Mouse (Mus musculus): ENCODE measurements at regions not wholly inside any gene's neighbourhood (a gene's known extent, or its start where the extent isn't known, plus 50 kb on each side); places are given as distances from the start of the nearest gene placed in this dataset.
A peak's percentile ranks its signal among the peaks of the same experiment; 100 is the strongest.

- no peak for DNase-seq (ENCODE audit: low spot score in 2 of 2)
- intact Hi-C loops (cut with DNase I) = no loop called here
Measured at GRCm38 (mm10) chr1:133549816-133550215, 60.3 kb downstream of the Snrpe start.

- no peak for DNase-seq (ENCODE audit: low spot score in 2 of 2)
- intact Hi-C loops (cut with DNase I) = no loop called here
Measured at GRCm38 (mm10) chr1:133548971-133549370, 61.1 kb downstream of the Snrpe start.

- intact Hi-C loops (cut with DNase I) = no loop called here
- DNase-seq (ENCODE audit: low spot score in 2 of 2) = no peak
Measured at GRCm38 (mm10) chr1:133547541-133547940, 62.5 kb downstream of the Snrpe start.

- no peak for DNase-seq (ENCODE audit: low spot score in 2 of 2)
- intact Hi-C loops (cut with DNase I) = no loop called here
Measured at GRCm38 (mm10) chr1:133544996-133545395, 65.1 kb downstream of the Snrpe start.

GRCm38 (mm10) chr1:133543751-133544150, 66.3 kb downstream of the Snrpe start:
- intact Hi-C loops (cut with DNase I) = no loop called here
- no peak for DNase-seq (ENCODE audit: low spot score in 2 of 2)

- intact Hi-C loops (cut with DNase I) = no loop called here
- DNase-seq (ENCODE audit: low spot score in 2 of 2) = no peak
Measured at GRCm38 (mm10) chr1:133541996-133542775, 67.9 kb downstream of the Snrpe start.

- intact Hi-C loops (cut with DNase I) = no loop called here
- no peak for DNase-seq (ENCODE audit: low spot score in 2 of 2)
Measured at GRCm38 (mm10) chr1:133530698-133531097, 79.4 kb downstream of the Snrpe start.

GRCm38 (mm10) chr1:133529817-133530216, 80.3 kb downstream of the Snrpe start:
- intact Hi-C loops (cut with DNase I) = no loop called here
- DNase-seq (ENCODE audit: low spot score in 2 of 2) = no peak

GRCm38 (mm10) chr1:133527651-133528385, 82.3 kb downstream of the Snrpe start:
- intact Hi-C loops (cut with DNase I) = no loop called here
- DNase-seq (ENCODE audit: low spot score in 2 of 2) = no peak

- no peak for DNase-seq (ENCODE audit: low spot score in 2 of 2)
- intact Hi-C loops (cut with DNase I) = no loop called here
Measured at GRCm38 (mm10) chr1:133522825-133523224, 87.3 kb downstream of the Snrpe start.

- DNase-seq (ENCODE audit: low spot score in 2 of 2) = no peak
- intact Hi-C loops (cut with DNase I) = no loop called here
Measured at GRCm38 (mm10) chr1:133520652-133521051, 89.4 kb downstream of the Snrpe start.

GRCm38 (mm10) chr1:133517020-133517419, 92.8 kb upstream of the Sox13 start:
- DNase-seq (ENCODE audit: low spot score in 2 of 2) = no peak
- intact Hi-C loops (cut with DNase I) = no loop called here

- intact Hi-C loops (cut with DNase I) = no loop called here
Measured at GRCm38 (mm10) chr1:133504116-133504515, 79.9 kb upstream of the Sox13 start.

GRCm38 (mm10) chr1:133503336-133503735, 79.2 kb upstream of the Sox13 start:
- intact Hi-C loops (cut with DNase I) = no loop called here
- DNase-seq (ENCODE audit: low spot score in 2 of 2) = peak in 1 of 2 experiments; percentile 15

More at GRCm38 (mm10) chr1:133504116-133504515, 79.9 kb upstream of the Sox13 start:
- DNase-seq (ENCODE audit: low spot score in 2 of 2) = no peak

GRCm38 (mm10) chr1:133501016-133501415, 76.8 kb upstream of the Sox13 start:
- intact Hi-C loops (cut with DNase I) = no loop called here
- no peak for DNase-seq (ENCODE audit: low spot score in 2 of 2)

GRCm38 (mm10) chr1:133492986-133493741, 69.0 kb upstream of the Sox13 start:
- DNase-seq (ENCODE audit: low spot score in 2 of 2) = peak; percentile 10 to 12
- intact Hi-C loops (cut with DNase I) = loop anchor here (5.0 kb wide), 1 partner anchor 106 kb away; no protein-coding TSS in a partner anchor

- peak; percentile 34 to 40 for DNase-seq (ENCODE audit: low spot score in 2 of 2)
- intact Hi-C loops (cut with DNase I) = loop anchor here (5.0 kb wide), 1 partner anchor 105 kb away; no protein-coding TSS in a partner anchor
Measured at GRCm38 (mm10) chr1:133492291-133492985, 68.3 kb upstream of the Sox13 start.

- intact Hi-C loops (cut with DNase I) = loop anchor here (5.0 kb wide), 1 partner anchor 105 kb away; no protein-coding TSS in a partner anchor
- DNase-seq (ENCODE audit: low spot score in 2 of 2) = no peak
Measured at GRCm38 (mm10) chr1:133491857-133492290, 67.7 kb upstream of the Sox13 start.

GRCm38 (mm10) chr1:133487171-133487901, 63.2 kb upstream of the Sox13 start:
- intact Hi-C loops (cut with DNase I) = no loop called here
- DNase-seq (ENCODE audit: low spot score in 2 of 2) = no peak

Measured in left cerebral cortex, postnatal 14 days (tissue).